Mouse (Mus musculus): ENCODE measurements around the gene Nlgn2. TPM values are rescaled to one million over a fixed set of nuclear protein-coding genes. Genes with fewer than 3 reads are reported as not detected.

Gene Nlgn2
- polyA plus RNA-seq (2012; ENCODE audit: low replicate concordance), result 3.7 and 5.0 TPM in 2 replicates

GRCm38 (mm10) chr11:69837604-69837951 is at the start of gene Nlgn2:
Nlgn2 (minus strand) TSS chr11:69837784.

GRCm38 (mm10) chr11:69880853-69881603 is 43.4 kb upstream of the Nlgn2 start, which contains the start of gene Kctd11:
Kctd11 (minus strand) TSS chr11:69881406.

GRCm38 (mm10) chr11:69877878-69878277 is 40.3 kb upstream of the Nlgn2 start, which contains the start of gene Tmem95:
Tmem95 (minus strand) TSS chr11:69878018.

GRCm38 (mm10) chr11:69858113-69858998 is 20.8 kb upstream of the Nlgn2 start, which contains the start of gene Tnk1:
Tnk1 (minus strand) TSS chr11:69858730.

GRCm38 (mm10) chr11:69846198-69846680 is 8.7 kb upstream of the Nlgn2 start, which contains the start of gene Plscr3:
Plscr3 (plus strand) TSS chr11:69846376.

GRCm38 (mm10) chr11:69837952-69838713 is 549 bp upstream of the Nlgn2 start, which contains the start of gene Tmem256:
Tmem256 (plus strand) TSS chr11:69838514.

GRCm38 (mm10) chr11:69822080-69822479 is 15.5 kb downstream of the Nlgn2 start, which contains the start of gene Spem1:
Spem1 (minus strand) TSS chr11:69822180.

GRCm38 (mm10) chr11:69818365-69818764 is 19.2 kb downstream of the Nlgn2 start, which contains the start of gene Spem2:
Spem2 (minus strand) TSS chr11:69818465.

GRCm38 (mm10) chr11:69815155-69815554 is 22.4 kb downstream of the Nlgn2 start, which contains the start of gene Gm39566:
Gm39566 (minus strand) TSS chr11:69815298.

GRCm38 (mm10) chr11:69804972-69805909 is 32.3 kb downstream of the Nlgn2 start, which contains the start of gene Tmem102:
Tmem102 (minus strand) TSS chr11:69805624.

GRCm38 (mm10) chr11:69801379-69801977 is 36.1 kb downstream of the Nlgn2 start, which contains the start of gene Fgf11:
Fgf11 (minus strand) TSS chr11:69801857.

GRCm38 (mm10) chr11:69795168-69795982 is 42.2 kb downstream of the Nlgn2 start, which contains the start of gene Chrnb1:
Chrnb1 (minus strand) TSS chr11:69795943.

Other genes starting within 250 kb of the Nlgn2 start
- 171 and 259 TPM in 2 replicates for gene Atp1b2, start 231.8 kb downstream of the Nlgn2 start, polyA plus RNA-seq (2012; ENCODE audit: low replicate concordance)
- not detected in 2 replicates for gene Shbg, start 219.9 kb downstream of the Nlgn2 start, polyA plus RNA-seq (2012; ENCODE audit: low replicate concordance)
- not detected in 2 replicates for gene Sat2, start 215.8 kb downstream of the Nlgn2 start, polyA plus RNA-seq (2012; ENCODE audit: low replicate concordance)
- 91.8 and 97.5 TPM in 2 replicates for gene Fxr2, start 204.8 kb downstream of the Nlgn2 start, polyA plus RNA-seq (2012; ENCODE audit: low replicate concordance)
- 0.44 TPM in 1 of 2 replicates, not detected in the other for gene Sox15, start 182.5 kb downstream of the Nlgn2 start, polyA plus RNA-seq (2012; ENCODE audit: low replicate concordance)
- 24.1 and 29.9 TPM in 2 replicates for gene Mpdu1, start 175.1 kb downstream of the Nlgn2 start, polyA plus RNA-seq (2012; ENCODE audit: low replicate concordance)
- gene Cd68, start 171.6 kb downstream of the Nlgn2 start, polyA plus RNA-seq (2012; ENCODE audit: low replicate concordance), result 26.6 and 82.4 TPM in 2 replicates
- 226 and 408 TPM in 2 replicates for gene Eif4a1, start 165.4 kb downstream of the Nlgn2 start, polyA plus RNA-seq (2012; ENCODE audit: low replicate concordance)
- gene Senp3, start 155.7 kb downstream of the Nlgn2 start, polyA plus RNA-seq (2012; ENCODE audit: low replicate concordance), result 128 and 137 TPM in 2 replicates
- gene Tnfsf13, start 152.0 kb downstream of the Nlgn2 start, polyA plus RNA-seq (2012; ENCODE audit: low replicate concordance), result 2.3 and 5.0 TPM in 2 replicates
- 9.0 and 9.7 TPM in 2 replicates for gene Tnfsf12, start 141.9 kb downstream of the Nlgn2 start, polyA plus RNA-seq (2012; ENCODE audit: low replicate concordance)
- 6.6 and 8.1 TPM in 2 replicates for gene Tnfsfm13, start 141.7 kb downstream of the Nlgn2 start, polyA plus RNA-seq (2012; ENCODE audit: low replicate concordance)
- gene Polr2a, start 79.1 kb downstream of the Nlgn2 start, polyA plus RNA-seq (2012; ENCODE audit: low replicate concordance), result 92.9 and 194 TPM in 2 replicates
- gene Slc35g3, start 75.8 kb downstream of the Nlgn2 start, polyA plus RNA-seq (2012; ENCODE audit: low replicate concordance), result not detected in 2 replicates
- gene Zbtb4, start 71.9 kb downstream of the Nlgn2 start, polyA plus RNA-seq (2012; ENCODE audit: low replicate concordance), result 38.9 and 47.4 TPM in 2 replicates
- gene Chrnb1, start 41.8 kb downstream of the Nlgn2 start, polyA plus RNA-seq (2012; ENCODE audit: low replicate concordance), result 0.18 and 0.20 TPM in 2 replicates
- 0.07 and 0.47 TPM in 2 replicates for gene Fgf11, start 35.9 kb downstream of the Nlgn2 start, polyA plus RNA-seq (2012; ENCODE audit: low replicate concordance)
- gene Tmem102, start 32.2 kb downstream of the Nlgn2 start, polyA plus RNA-seq (2012; ENCODE audit: low replicate concordance), result not detected in 2 replicates
- 0.07 TPM in 1 of 2 replicates, not detected in the other for gene Gm39566, start 22.5 kb downstream of the Nlgn2 start, polyA plus RNA-seq (2012; ENCODE audit: low replicate concordance)
- gene Spem2, start 19.3 kb downstream of the Nlgn2 start, polyA plus RNA-seq (2012; ENCODE audit: low replicate concordance), result not detected in 2 replicates
- gene Spem1, start 15.6 kb downstream of the Nlgn2 start, polyA plus RNA-seq (2012; ENCODE audit: low replicate concordance), result not detected in 2 replicates
- 531 and 1,176 TPM in 2 replicates for gene Tmem256, start 730 bp upstream of the Nlgn2 start, polyA plus RNA-seq (2012; ENCODE audit: low replicate concordance)
- gene Plscr3, start 8.6 kb upstream of the Nlgn2 start, polyA plus RNA-seq (2012; ENCODE audit: low replicate concordance), result 64.9 and 78.2 TPM in 2 replicates
- 2.0 and 2.3 TPM in 2 replicates for gene Tnk1, start 20.9 kb upstream of the Nlgn2 start, polyA plus RNA-seq (2012; ENCODE audit: low replicate concordance)
- gene Tmem95, start 40.2 kb upstream of the Nlgn2 start, polyA plus RNA-seq (2012; ENCODE audit: low replicate concordance), result not detected in 2 replicates
- 1.4 and 2.2 TPM in 2 replicates for gene Kctd11, start 43.6 kb upstream of the Nlgn2 start, polyA plus RNA-seq (2012; ENCODE audit: low replicate concordance)
- 28.9 and 53.7 TPM in 2 replicates for gene Acap1, start 57.8 kb upstream of the Nlgn2 start, polyA plus RNA-seq (2012; ENCODE audit: low replicate concordance)
- gene 2810408A11Rik, start 63.2 kb upstream of the Nlgn2 start, polyA plus RNA-seq (2012; ENCODE audit: low replicate concordance), result 0.18 and 0.33 TPM in 2 replicates
- gene Neurl4, start 63.3 kb upstream of the Nlgn2 start, polyA plus RNA-seq (2012; ENCODE audit: low replicate concordance), result 131 and 182 TPM in 2 replicates
- gene Gps2, start 76.1 kb upstream of the Nlgn2 start, polyA plus RNA-seq (2012; ENCODE audit: low replicate concordance), result 157 and 339 TPM in 2 replicates
- 1,855 and 2,103 TPM in 2 replicates for gene Eif5a, start 84.2 kb upstream of the Nlgn2 start, polyA plus RNA-seq (2012; ENCODE audit: low replicate concordance)
- 0.99 TPM in 1 of 2 replicates, not detected in the other for gene Ybx2, start 98.0 kb upstream of the Nlgn2 start, polyA plus RNA-seq (2012; ENCODE audit: low replicate concordance)
- 2.4 and 14.7 TPM in 2 replicates for gene Slc2a4, start 110.4 kb upstream of the Nlgn2 start, polyA plus RNA-seq (2012; ENCODE audit: low replicate concordance)
- 0.62 TPM in 1 of 2 replicates, not detected in the other for gene Cldn7, start 127.0 kb upstream of the Nlgn2 start, polyA plus RNA-seq (2012; ENCODE audit: low replicate concordance)
- gene Ctdnep1, start 143.4 kb upstream of the Nlgn2 start, polyA plus RNA-seq (2012; ENCODE audit: low replicate concordance), result 151 and 407 TPM in 2 replicates
- gene Elp5, start 144.7 kb upstream of the Nlgn2 start, polyA plus RNA-seq (2012; ENCODE audit: low replicate concordance), result 7.0 and 11.8 TPM in 2 replicates
- gene Gabarap, start 153.4 kb upstream of the Nlgn2 start, polyA plus RNA-seq (2012; ENCODE audit: low replicate concordance), result 126 and 157 TPM in 2 replicates
- 43.8 and 51.3 TPM in 2 replicates for gene Phf23, start 158.0 kb upstream of the Nlgn2 start, polyA plus RNA-seq (2012; ENCODE audit: low replicate concordance)
- 32.3 and 38.3 TPM in 2 replicates for gene Dvl2, start 162.8 kb upstream of the Nlgn2 start, polyA plus RNA-seq (2012; ENCODE audit: low replicate concordance)
- 24.5 and 26.3 TPM in 2 replicates for gene Acadvl, start 177.6 kb upstream of the Nlgn2 start, polyA plus RNA-seq (2012; ENCODE audit: low replicate concordance)
- 4.8 and 5.4 TPM in 2 replicates for gene Dlg4, start 179.2 kb upstream of the Nlgn2 start, polyA plus RNA-seq (2012; ENCODE audit: low replicate concordance)
- gene Asgr1, start 216.3 kb upstream of the Nlgn2 start, polyA plus RNA-seq (2012; ENCODE audit: low replicate concordance), result not detected in 2 replicates

All from leukemia stem cell, adult 10-12 weeks (primary cell).